Mouse (Mus musculus) forebrain, embryonic 13.5 days (tissue): Measurements from ENCODE around the gene Ino80. TPM values are rescaled to one million over a fixed set of nuclear protein-coding genes. Genes with fewer than 3 reads are reported as not detected.
A peak's percentile ranks its signal among the peaks of the same experiment; 100 is the strongest.

ENCODE experiments used
- ATAC-seq: fragments of 200-750 bp; cut with Nextera tagmentation; 2 replicates; pipeline ENCODE4 v1.8.0; 2017
- H3K27ac ChIP-seq: fragments of 300-500 bp; sonication (generic); 2 replicates; pipeline ENCODE4 v1.5.1; 2015; ENCODE audit warnings: inconsistent platforms, mild to moderate bottlenecking, moderate library complexity
- H3K27me3 ChIP-seq: fragments of 300-500 bp; sonication (generic); 2 replicates; pipeline ENCODE4 v1.6.1; 2015; ENCODE audit warnings: mild to moderate bottlenecking, inconsistent platforms
- H3K36me3 ChIP-seq: fragments of 300-500 bp; sonication (generic); 2 replicates; pipeline ENCODE4 v1.6.1; 2015; ENCODE audit warnings: mild to moderate bottlenecking, inconsistent platforms; ENCODE audit not compliant: poor library complexity, severe bottlenecking
- H3K4me1 ChIP-seq: fragments of 300-500 bp; sonication (generic); 2 replicates; pipeline ENCODE4 v1.6.1; 2015; ENCODE audit warnings: inconsistent platforms
- H3K4me2 ChIP-seq: fragments of 300-500 bp; sonication (generic); 2 replicates; pipeline ENCODE4 v1.6.1; 2015; ENCODE audit warnings: inconsistent platforms, mild to moderate bottlenecking, moderate library complexity
- H3K4me3 ChIP-seq: fragments of 300-500 bp; sonication (generic); 2 replicates; pipeline ENCODE4 v1.5.1; 2015; ENCODE audit warnings: mild to moderate bottlenecking, inconsistent platforms
- H3K9ac ChIP-seq: fragments of 300-500 bp; sonication (generic); 2 replicates; pipeline ENCODE4 v1.6.1; 2015; ENCODE audit warnings: mild to moderate bottlenecking, inconsistent platforms
- H3K9me3 ChIP-seq: fragments of 300-500 bp; sonication (generic); replicated peaks from 2 replicates; pipeline ENCODE4 v1.6.1; 2016; ENCODE audit warnings: inconsistent platforms
- WGBS: fragments of 180-500 bp; shearing (Covaris S2); methylation state at CpG from one replicate; pipeline ENCODE4 v1.1.7; 2015; 5-methylcytosine and 5-hydroxymethylcytosine counted together
- polyA plus RNA-seq: library from polyadenylated mRNA; unstranded; fragments of >200 nt; fragmentation: Nextera tagmentation; extraction: Ambion mirVana; gene quantifications from 2 replicates; pipeline ENCODE4 v1.2.1, GENCODE M21; 2015

Ino80 gene
- polyA plus RNA-seq, 1 experiment from 2014 or later, result 4.1 TPM

DNA sequence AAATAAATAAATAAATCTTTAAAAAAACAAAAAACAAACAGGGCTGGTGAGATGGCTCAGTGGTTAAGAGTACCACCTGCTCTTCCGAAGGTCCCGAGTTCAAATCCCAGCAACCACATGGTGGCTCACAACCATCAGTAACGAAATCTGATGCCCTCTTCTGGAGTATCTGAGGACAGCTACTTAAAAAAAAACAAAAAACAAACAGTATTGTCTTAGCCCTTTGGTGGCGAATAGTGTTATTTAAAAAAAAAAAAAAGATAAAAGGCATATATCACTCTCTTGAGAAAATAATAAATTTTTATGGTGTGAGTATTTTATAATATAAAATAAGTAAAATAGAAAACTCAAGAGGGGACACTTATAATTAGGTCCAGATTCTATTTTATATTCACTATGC, 41.0 kb downstream of the Ino80 start:
- WGBS, result 88% methylated on average over 4 of the region's 4 CpGs

GRCm38 (mm10) chr2:119413819-119414218, 63.7 kb downstream of the Ino80 start:
- Histone ChIP-seq H3K9me3 (no peaks in the 10 kb centered on the region), H3K9ac (no peak overlapping the region), H3K4me3 (no peak overlapping the region), H3K36me3 (peaks cover 59% of the 10 kb centered on the region), H3K4me2 (no peak overlapping the region), H3K4me1 (no peaks in the 10 kb centered on the region), H3K27ac (no peak overlapping the region), H3K27me3 (no peaks in the 10 kb centered on the region)
- 0 out of 2 replicates have a peak, but pooled peaks have one; percentile 38 for ATAC-seq
- 55% methylated on average over 1 of the region's 1 CpGs for WGBS

More for the DNA sequence above, 41.0 kb downstream of the Ino80 start:
- Histone ChIP-seq H3K27ac (no peak overlapping the region), H3K9ac (no peak overlapping the region), H3K4me2 (no peak overlapping the region), H3K9me3 (no peaks in the 10 kb centered on the region), H3K27me3 (no peaks in the 10 kb centered on the region), H3K4me1 (no peaks in the 10 kb centered on the region), H3K4me3 (no peak overlapping the region), H3K36me3 (peaks cover 66% of the 10 kb centered on the region)
- ATAC-seq, result no peak

DNA sequence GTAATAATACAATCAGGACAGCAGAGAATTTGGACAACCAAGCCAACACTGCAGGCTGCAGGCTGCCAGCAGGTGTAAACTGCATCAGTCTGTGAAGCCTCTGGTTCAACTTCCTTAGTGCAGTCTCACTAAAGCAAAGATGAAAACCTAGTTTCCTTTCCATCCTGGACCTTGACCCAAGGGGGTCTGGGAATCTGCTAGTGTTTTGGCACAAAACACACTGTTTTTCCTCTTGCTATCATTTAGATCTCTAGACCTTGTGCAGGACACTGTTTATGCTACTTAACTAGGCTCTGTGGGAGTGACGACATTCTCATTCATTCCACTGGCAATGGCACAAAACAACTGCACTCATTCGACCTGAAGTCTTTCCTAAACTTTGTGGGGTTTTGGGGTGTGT, 65.8 kb downstream of the Ino80 start:
- WGBS, result 80% methylated on average over 2 of the region's 2 CpGs
- peaks cover 4% of the 10 kb centered on the region; the same call in 1 of the 2 replicates for H3K4me1 ChIP-seq
- ATAC-seq, result no peak
- H3K4me3 ChIP-seq, result no peak overlapping the region
- H3K9me3 ChIP-seq, result no peaks in the 10 kb centered on the region
- no peak overlapping the region for H3K27ac ChIP-seq
- no peak overlapping the region for H3K4me2 ChIP-seq
- peaks cover 63% of the 10 kb centered on the region for H3K36me3 ChIP-seq
- no peak overlapping the region for H3K9ac ChIP-seq
- no peaks in the 10 kb centered on the region for H3K27me3 ChIP-seq

DNA sequence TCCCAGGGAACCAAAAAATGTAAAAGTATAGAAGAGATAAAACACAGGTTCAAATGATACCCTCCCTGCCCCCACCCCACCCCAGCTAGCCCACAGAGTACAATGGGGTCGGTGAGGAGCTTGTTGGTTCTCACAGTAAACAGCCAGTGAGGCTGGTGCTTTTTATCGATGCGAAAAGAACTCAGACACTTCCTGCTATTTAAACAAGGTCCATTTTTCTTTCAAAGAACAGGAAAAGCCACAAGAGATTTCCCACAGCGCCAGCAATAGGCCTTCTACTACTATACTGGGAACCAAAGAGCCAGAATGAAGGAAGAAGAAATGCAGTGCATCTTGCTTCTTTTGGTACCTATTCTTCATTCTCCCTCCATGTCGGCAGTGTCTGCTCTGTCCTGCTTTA, 66.5 kb downstream of the Ino80 start:
- Histone ChIP-seq H3K9me3 (no peaks in the 10 kb centered on the region), H3K27me3 (no peaks in the 10 kb centered on the region), H3K4me3 (no peak overlapping the region), H3K4me2 (no peak overlapping the region), H3K27ac (no peak overlapping the region), H3K4me1 (peaks cover 4% of the 10 kb centered on the region; the same call in 1 of the 2 replicates), H3K9ac (no peak overlapping the region), H3K36me3 (peaks cover 67% of the 10 kb centered on the region)
- WGBS, result 78% methylated on average over 5 of the region's 5 CpGs
- no peak for ATAC-seq

DNA sequence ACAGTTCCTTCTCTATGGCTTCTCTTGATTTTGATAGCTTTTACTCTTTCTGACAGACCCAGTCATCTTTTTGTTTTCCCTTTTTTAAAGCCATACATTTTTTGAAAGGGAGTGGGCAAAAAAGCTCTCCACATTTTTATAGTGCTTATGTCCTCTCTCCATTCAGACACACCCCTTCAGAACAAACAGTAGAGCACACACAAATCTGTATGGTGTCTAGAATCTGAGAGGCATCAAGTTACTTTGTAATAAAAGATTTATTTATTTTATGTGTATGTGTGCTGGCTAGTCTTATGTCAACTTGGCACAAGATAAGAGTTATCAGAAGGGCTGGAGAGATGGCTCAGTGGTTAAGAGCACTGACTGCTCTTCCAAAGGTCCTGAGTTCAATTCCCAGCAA, 68.8 kb downstream of the Ino80 start:
- H3K9me3 ChIP-seq, result no peaks in the 10 kb centered on the region
- no peaks in the 10 kb centered on the region for H3K27me3 ChIP-seq
- peaks cover 4% of the 10 kb centered on the region; the same call in 1 of the 2 replicates for H3K4me1 ChIP-seq
- H3K36me3 ChIP-seq, result peaks cover 65% of the 10 kb centered on the region
- no peak for ATAC-seq
- H3K4me2 ChIP-seq, result no peak overlapping the region
- H3K9ac ChIP-seq, result no peak overlapping the region
- H3K4me3 ChIP-seq, result no peak overlapping the region
- H3K27ac ChIP-seq, result peak overlapping the region; percentile 57

- H3K4me3 ChIP-seq, result no peak overlapping the region
- WGBS, result 75% methylated on average over 8 of the region's 8 CpGs
- H3K4me2 ChIP-seq, result no peak overlapping the region
- H3K36me3 ChIP-seq, result peaks cover 65% of the 10 kb centered on the region
- peak overlapping the region; percentile 57 for H3K27ac ChIP-seq
- no peaks in the 10 kb centered on the region for H3K9me3 ChIP-seq
- no peaks in the 10 kb centered on the region for H3K27me3 ChIP-seq
- peak; percentile 33; the same call in 1 of the 2 replicates for ATAC-seq
- no peak overlapping the region for H3K9ac ChIP-seq
- peaks cover 4% of the 10 kb centered on the region; the same call in 1 of the 2 replicates for H3K4me1 ChIP-seq
Measured at GRCm38 (mm10) chr2:119408278-119408677, 69.2 kb downstream of the Ino80 start.

GRCm38 (mm10) chr2:119399313-119399712, 78.2 kb downstream of the Ino80 start:
- H3K27ac ChIP-seq, result no peak overlapping the region
- no peak overlapping the region for H3K9ac ChIP-seq
- no peak overlapping the region for H3K4me3 ChIP-seq
- H3K4me1 ChIP-seq, result no peaks in the 10 kb centered on the region
- no peaks in the 10 kb centered on the region for H3K27me3 ChIP-seq
- peaks cover 40% of the 10 kb centered on the region for H3K36me3 ChIP-seq
- no peak for ATAC-seq
- H3K4me2 ChIP-seq, result no peak overlapping the region
- H3K9me3 ChIP-seq, result no peaks in the 10 kb centered on the region

GRCm38 (mm10) chr2:119398665-119399064, 78.8 kb downstream of the Ino80 start:
- no peaks in the 10 kb centered on the region for H3K9me3 ChIP-seq
- peaks cover 41% of the 10 kb centered on the region for H3K36me3 ChIP-seq
- no peak for ATAC-seq
- no peak overlapping the region for H3K9ac ChIP-seq
- H3K27me3 ChIP-seq, result no peaks in the 10 kb centered on the region
- WGBS, result 97% methylated on average over 1 of the region's 1 CpGs
- no peak overlapping the region for H3K4me3 ChIP-seq
- H3K4me2 ChIP-seq, result no peak overlapping the region
- no peaks in the 10 kb centered on the region for H3K4me1 ChIP-seq
- H3K27ac ChIP-seq, result no peak overlapping the region

DNA sequence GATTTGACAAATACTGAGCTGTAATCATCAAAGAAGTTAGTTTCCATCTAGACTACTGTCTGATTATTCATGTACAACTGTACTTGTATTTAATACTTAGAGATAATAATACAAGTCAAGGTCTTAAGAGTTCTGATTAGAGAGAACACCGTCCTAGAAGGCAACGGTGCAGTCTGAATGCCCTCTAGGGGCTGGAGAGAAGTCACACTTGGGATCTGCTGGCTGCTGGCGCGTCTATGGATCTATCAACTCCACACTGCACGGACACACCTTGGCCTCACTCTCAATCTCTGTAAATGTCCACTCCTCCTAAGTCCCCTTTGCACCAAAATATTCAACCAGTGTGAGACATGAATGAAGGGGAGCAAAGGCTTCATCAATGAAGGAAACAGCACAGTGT, 79.2 kb downstream of the Ino80 start:
- H3K4me3 ChIP-seq, result no peak overlapping the region
- H3K9me3 ChIP-seq, result no peaks in the 10 kb centered on the region
- H3K4me2 ChIP-seq, result no peak overlapping the region
- WGBS, result 92% methylated on average over 5 of the region's 5 CpGs
- no peak for ATAC-seq
- no peak overlapping the region for H3K27ac ChIP-seq
- peaks cover 41% of the 10 kb centered on the region for H3K36me3 ChIP-seq
- no peaks in the 10 kb centered on the region for H3K27me3 ChIP-seq
- H3K4me1 ChIP-seq, result no peaks in the 10 kb centered on the region
- H3K9ac ChIP-seq, result no peak overlapping the region

GRCm38 (mm10) chr2:119389992-119390391, 87.5 kb downstream of the Ino80 start:
- Histone ChIP-seq H3K4me2 (no peak overlapping the region), H3K27me3 (no peaks in the 10 kb centered on the region), H3K36me3 (peaks cover 35% of the 10 kb centered on the region), H3K4me3 (no peak overlapping the region), H3K9ac (no peak overlapping the region), H3K9me3 (no peaks in the 10 kb centered on the region), H3K27ac (no peak overlapping the region), H3K4me1 (no peaks in the 10 kb centered on the region)
- 94% methylated on average over 4 of the region's 4 CpGs for WGBS
- ATAC-seq, result no peak

GRCm38 (mm10) chr2:119388266-119388665, 89.2 kb downstream of the Ino80 start:
- WGBS, result 94% methylated on average over 1 of the region's 1 CpGs
- H3K4me3 ChIP-seq, result no peak overlapping the region
- no peak overlapping the region for H3K9ac ChIP-seq
- H3K27me3 ChIP-seq, result no peaks in the 10 kb centered on the region
- no peaks in the 10 kb centered on the region for H3K4me1 ChIP-seq
- no peak overlapping the region for H3K4me2 ChIP-seq
- H3K36me3 ChIP-seq, result peaks cover 32% of the 10 kb centered on the region
- H3K9me3 ChIP-seq, result no peaks in the 10 kb centered on the region
- H3K27ac ChIP-seq, result no peak overlapping the region
- no peak for ATAC-seq

GRCm38 (mm10) chr2:119379455-119379854, 98.0 kb downstream of the Ino80 start:
- Histone ChIP-seq H3K9me3 (no peaks in the 10 kb centered on the region), H3K4me1 (no peaks in the 10 kb centered on the region), H3K4me3 (no peak overlapping the region), H3K4me2 (no peak overlapping the region), H3K9ac (no peak overlapping the region), H3K27me3 (no peaks in the 10 kb centered on the region), H3K27ac (no peak overlapping the region), H3K36me3 (peaks cover 87% of the 10 kb centered on the region)
- no peak for ATAC-seq
- 91% methylated on average over 3 of the region's 3 CpGs for WGBS

GRCm38 (mm10) chr2:119377826-119378225, 99.7 kb downstream of the Ino80 start:
- Histone ChIP-seq H3K27ac (no peak overlapping the region), H3K4me1 (no peaks in the 10 kb centered on the region), H3K4me3 (no peak overlapping the region), H3K9ac (no peak overlapping the region), H3K4me2 (no peak overlapping the region), H3K9me3 (no peaks in the 10 kb centered on the region), H3K36me3 (peaks cover 97% of the 10 kb centered on the region), H3K27me3 (no peaks in the 10 kb centered on the region)
- no peak for ATAC-seq
- 53% methylated on average over 3 of the region's 3 CpGs for whole genome bisulfite sequencing
